Mouse (Mus musculus): Measurements from ENCODE around the gene Bmp7. TPM values are rescaled to one million over a fixed set of nuclear protein-coding genes. Genes with fewer than 3 reads are reported as not detected.

The Bmp7 gene
- total RNA-seq, 2 experiments from 2014 or later = 1.6 to 2.4 TPM

DNA sequence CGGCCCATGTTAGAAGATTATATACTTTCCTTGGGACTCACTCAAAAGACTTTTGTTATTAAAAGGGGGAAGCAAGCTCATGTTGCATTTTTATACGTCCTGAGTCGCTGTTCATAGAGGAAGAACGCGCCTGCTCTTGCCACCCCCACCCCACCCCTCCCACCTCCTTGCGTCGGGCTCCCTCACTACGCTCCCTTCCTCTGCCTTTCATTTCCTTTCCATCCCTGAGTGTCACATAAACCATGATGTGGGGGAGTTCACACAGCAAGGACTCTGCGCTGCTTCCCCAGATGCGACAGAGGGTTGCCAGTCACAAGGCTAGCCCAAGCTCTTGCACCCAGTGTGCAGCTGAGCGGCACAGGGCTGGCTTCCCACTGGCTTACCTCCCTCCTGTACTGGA lies 88.3 kb downstream of the Bmp7 start:
- DNase-seq = no peak

- DNase-seq = no peak
Measured at GRCm38 (mm10) chr2:172848193-172848592, 91.9 kb downstream of the Bmp7 start.

DNA sequence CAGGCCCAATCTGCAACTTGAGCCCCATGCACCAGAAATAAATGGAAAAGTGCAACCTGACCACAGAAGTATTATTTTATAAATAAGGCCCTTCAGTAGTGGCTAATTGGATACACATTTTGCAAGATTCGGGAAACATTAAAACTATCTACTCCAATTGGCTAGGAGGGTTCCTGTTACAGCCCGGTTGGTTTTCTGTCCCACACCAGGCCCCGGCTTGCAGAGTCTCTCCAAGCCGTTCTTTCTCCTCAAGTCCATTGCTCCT lies 93.9 kb downstream of the Bmp7 start:
- no peak for DNase-seq

GRCm38 (mm10) chr2:172845536-172846310 lies 94.4 kb downstream of the Bmp7 start:
- DNase-seq = no peak

DNA sequence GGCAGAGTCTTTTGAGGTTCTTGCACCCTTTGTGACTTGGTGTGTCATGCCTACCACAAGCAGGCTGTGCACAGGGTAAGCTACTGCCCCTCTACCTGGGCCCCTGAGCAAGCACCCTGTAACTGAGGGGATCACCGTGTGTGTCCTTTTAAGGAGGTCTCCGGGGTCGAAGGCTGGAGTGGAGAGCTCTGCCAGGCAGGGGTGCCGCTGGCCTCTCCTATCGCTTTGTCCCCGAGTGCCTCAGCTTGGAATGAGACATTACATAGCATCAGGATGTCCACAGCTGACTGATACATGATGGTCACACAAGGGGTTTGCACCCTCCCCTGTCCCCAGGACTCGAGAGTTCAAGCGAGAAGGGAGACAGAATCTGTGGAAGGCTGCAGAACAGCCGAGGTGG lies 96.2 kb downstream of the Bmp7 start:
- no peak for DNase-seq

DNA sequence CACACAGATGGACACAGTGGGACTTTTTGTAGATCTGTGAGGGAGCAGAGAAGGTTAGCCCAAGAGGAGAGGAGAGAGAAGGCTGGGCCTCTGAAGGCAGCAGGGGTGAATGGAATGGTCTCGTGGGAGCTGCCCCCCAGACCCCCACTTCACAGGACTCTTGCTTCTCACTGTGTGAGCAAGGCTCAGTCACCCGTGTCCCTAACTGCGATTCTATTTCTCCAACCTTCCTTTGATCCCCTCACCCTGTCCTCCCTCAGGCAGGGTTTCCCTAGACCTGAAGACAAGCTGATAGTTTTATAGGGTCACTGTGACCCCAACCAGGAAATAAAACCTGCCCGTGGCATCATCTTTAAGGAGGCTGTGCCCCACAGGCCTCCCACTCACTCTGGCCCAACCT lies 97.8 kb downstream of the Bmp7 start:
- no peak for DNase-seq

- DNase-seq = no peak
Measured at GRCm38 (mm10) chr2:172840905-172841750, 99.0 kb downstream of the Bmp7 start.

DNA sequence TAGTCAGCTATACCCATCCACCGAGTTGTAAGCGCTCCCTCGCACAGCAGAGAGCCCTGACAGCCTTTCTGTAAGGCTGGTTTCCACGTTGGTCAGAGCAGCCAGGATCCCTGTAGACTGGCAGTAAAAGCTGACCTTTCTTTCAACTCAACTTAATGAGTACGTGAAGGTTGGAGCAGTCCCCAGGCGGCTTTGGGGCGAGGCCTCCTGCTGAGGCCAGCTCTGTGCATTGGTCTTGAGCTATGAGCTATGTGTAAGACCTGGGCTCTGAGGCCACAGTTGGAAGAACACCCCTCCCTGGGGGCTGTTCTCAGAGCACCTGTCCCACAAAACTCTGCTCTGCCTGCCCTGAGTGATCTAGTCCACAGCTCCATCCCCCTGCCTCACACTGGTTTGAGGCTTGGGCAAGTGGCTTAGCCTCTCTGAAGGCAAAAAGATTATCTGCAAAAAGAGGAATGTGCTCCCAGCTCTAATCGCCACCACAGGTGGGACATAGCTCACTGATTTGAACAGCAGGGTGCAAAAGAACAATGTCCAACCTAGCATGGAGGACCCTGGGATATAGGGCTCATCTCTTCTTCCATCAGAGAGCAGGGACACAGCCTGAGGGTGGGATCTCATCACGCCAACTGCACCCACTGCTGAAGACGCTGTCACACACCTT lies 100.7 kb downstream of the Bmp7 start:
- DNase-seq = no peak

DNA sequence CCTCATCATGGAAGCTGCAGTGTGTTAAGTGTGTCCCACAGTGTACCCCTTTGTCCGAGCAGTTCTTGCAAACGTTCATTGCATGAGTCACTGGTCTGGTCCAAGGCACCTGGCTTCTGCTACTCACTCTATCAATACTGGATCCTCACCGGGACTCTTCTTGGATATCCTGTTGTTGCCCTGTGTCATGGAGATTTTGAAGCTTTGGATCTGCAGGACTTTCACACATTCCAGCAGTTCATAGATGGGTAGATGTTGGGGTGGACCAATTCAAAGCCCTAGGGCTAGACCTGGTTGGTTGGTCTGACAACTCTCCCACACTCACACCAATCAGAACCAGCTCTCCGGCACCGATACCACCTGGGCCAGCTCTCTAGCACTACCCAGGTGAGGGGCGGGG lies 103.6 kb downstream of the Bmp7 start:
- DNase-seq = no peak

- peak; percentile 55 for DNase-seq
Measured at GRCm38 (mm10) chr2:172833196-172833595, 106.9 kb downstream of the Bmp7 start.

DNA sequence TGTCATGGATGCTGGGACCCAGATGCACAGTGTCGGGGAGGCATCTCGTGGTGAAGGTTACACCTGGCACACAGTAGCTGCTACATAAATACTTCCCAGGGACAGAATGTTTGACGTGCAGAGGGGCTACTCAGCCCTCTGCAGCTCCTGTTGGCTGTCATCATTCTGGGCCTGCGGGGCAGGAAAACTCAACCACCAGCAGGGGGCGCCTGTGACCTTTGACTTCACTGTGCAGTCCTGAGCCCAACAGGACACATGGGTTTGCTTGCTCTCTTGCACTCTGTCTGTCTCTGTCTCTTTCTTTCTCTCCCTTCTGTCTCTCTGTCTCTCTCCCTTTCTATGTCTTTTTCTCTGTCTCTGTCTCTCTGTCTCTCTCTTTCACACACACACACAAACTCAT lies 108.4 kb downstream of the Bmp7 start:
- peak; percentile 88 for DNase-seq

DNA sequence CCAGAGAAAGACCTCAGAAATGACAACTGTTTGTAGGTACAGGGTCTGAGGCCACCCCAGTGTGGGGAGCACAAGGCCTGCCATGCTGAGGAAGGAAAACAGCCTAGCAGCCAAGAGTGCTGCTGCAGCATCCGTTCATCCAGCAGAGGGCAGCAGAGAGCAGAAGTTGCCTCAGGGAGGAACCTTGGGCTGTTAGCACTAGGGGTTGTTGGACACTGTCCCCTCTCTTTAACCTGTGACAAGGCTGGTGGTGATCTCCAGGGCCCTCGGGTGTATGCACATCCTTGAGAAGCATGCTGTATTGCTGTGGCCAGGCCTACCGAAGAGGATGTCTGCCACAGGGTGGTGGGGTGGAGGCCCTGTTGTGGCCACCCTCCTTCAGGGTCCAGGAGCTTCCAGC lies 109.0 kb downstream of the Bmp7 start:
- peak; percentile 96 for DNase-seq

DNA sequence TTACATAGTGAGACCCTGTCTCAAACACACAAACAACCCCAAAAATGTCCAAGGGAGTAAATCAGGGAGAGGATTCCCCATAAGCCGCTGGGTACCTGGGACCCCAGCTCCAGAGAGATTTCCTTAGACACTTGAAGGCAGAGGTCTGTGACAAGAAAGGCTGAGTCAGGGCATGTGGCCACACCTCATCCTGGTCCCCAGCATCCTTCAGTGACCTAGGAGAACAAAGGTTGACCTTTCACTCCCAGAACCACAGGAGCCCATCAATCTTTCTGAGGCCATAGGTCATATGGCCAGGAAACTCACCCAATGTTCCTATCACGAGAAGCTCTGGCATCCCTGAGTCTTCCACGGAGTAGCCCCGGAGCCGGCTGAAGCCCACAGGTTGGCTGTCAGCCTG lies 111.9 kb downstream of the Bmp7 start:
- DNase-seq = no peak

GRCm38 (mm10) chr2:172827564-172827963 lies 112.6 kb downstream of the Bmp7 start:
- no peak for DNase-seq

GRCm38 (mm10) chr2:172825785-172826145 lies 114.4 kb downstream of the Bmp7 start:
- DNase-seq = no peak

GRCm38 (mm10) chr2:172824906-172825784 lies 115.0 kb downstream of the Bmp7 start:
- peak; percentile 66 for DNase-seq

DNA sequence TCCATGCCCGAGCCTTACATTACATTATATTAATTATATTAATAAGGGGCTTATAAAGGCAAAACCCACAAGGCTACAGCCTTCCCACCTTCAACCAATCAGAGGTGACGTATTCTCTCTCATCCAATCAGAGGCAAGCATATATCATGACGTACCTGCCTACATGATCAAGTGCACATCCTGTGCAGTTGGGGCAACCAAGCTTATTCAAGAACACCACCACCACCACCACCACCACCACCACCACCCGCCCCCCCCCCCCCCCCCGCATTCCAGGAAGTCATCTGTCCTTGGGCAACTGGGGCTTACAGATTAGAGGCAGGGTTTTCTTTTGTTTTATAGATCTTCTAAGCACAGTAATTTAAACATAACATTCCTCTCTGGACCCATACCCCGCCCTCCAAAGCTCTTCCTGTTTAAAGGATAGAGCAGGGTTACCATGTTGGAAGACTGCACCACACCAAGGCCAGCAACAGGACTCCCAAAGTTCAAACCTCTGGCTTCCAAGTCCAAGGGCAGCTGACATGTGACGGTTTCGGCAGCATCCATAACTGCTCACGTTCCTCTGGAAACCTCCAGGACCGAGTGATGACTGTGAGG lies 121.4 kb downstream of the Bmp7 start:
- no peak for DNase-seq

Measured in gastrocnemius, postnatal 10 days (tissue).